Mouse (Mus musculus): Measurements from ENCODE around the gene Zfp148.

Zfp148 gene

GRCm38 (mm10) chr16:33537499-33538225 is 157.0 kb downstream of the Zfp148 start:
- DNase-seq = no peak

- no peak for DNase-seq
Observed at GRCm38 (mm10) chr16:33544346-33544745, 163.7 kb downstream of the Zfp148 start.

GRCm38 (mm10) chr16:33545530-33545929 is 164.9 kb downstream of the Zfp148 start:
- no peak for DNase-seq

- DNase-seq = no peak
Observed at GRCm38 (mm10) chr16:33553689-33554342, 173.2 kb downstream of the Zfp148 start.
